Mouse (Mus musculus): ENCODE measurements at regions not wholly inside any gene's neighbourhood (a gene's known extent, or its start where the extent isn't known, plus 50 kb on each side); places are given as distances from the start of the nearest gene placed in this dataset.
A peak's percentile ranks its signal among the peaks of the same experiment; 100 is the strongest.

GRCm38 (mm10) chr13:91370441-91370840 is 89.6 kb upstream of the Ssbp2 start:
- DNase-seq = peak; percentile 34

GRCm38 (mm10) chr13:91370886-91371595 is 89.0 kb upstream of the Ssbp2 start:
- DNase-seq = peak; percentile 82

DNA sequence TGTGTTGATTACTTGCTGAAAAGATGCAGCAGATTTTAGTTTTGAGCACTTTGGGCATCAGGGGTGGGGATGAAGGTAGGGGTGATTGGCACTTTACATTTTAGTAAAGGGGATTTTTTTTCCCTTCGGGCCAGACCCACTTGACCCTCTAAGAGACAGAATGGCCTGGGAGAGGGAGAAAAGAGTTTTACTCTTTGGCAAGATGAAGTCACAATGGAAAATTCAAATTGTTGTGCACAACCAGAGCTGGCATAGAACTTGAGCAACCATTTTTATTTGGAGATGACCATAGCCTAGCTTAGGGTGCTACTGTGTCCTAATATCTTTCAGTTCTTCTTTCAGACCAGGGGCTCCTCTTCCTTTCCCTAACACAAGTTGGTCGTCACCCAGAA is 88.5 kb upstream of the Ssbp2 start:
- DNase-seq = no peak

DNA sequence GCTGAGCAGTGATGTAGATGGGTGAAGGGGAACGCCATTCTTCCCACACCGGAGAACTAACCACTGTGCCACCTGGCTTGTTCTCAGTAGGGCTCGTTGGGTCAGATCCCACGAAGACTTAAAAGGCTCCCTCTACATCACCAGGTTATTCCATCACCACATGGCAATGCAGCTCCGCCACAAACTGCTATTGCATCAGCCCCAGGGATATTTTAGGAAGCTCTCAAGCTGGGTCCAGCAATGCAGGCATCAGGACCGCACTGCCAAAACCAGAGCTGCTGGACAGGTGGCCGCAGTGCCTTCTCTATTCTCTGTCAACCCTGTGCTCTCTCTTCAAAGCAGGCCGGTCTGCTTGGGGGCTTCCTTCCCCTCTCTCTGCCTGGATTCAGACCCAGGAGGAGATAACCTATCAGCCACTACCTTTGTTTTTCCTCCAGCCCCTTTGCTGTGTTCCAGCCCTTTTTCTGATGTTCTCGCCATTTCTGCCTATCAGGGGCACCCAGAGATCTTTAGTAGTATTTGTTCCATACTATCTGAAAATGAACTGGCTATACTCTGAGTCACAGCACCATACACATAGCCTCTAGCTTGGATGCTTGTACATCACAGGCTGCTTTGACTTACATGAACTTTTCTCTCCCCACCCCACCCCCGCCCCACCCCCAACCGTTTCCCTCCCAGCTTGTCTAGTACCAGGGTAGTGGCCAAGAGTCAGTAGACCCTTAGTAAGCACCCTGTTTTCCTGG is 87.8 kb upstream of the Ssbp2 start:
- peak; percentile 69 for DNase-seq

DNA sequence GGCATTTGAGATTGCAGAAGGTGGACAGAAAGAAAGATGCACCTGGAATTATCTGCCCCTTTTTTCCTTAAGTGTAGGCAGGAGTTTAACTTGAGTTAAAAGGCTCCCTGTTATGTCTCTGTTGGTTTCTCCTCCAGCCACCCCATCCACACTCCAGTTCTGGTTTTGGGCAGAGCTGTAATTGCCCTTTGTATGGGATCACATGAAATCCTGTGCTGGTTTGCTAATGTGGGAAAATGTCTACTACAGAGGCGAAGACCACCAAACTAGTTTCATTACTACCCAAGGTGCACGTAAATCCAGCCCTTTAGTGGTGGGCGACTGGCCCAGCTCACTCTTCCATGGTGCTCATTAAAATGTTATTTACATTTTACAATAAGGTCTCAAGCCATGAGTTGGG is 85.9 kb upstream of the Ssbp2 start:
- DNase-seq = no peak

DNA sequence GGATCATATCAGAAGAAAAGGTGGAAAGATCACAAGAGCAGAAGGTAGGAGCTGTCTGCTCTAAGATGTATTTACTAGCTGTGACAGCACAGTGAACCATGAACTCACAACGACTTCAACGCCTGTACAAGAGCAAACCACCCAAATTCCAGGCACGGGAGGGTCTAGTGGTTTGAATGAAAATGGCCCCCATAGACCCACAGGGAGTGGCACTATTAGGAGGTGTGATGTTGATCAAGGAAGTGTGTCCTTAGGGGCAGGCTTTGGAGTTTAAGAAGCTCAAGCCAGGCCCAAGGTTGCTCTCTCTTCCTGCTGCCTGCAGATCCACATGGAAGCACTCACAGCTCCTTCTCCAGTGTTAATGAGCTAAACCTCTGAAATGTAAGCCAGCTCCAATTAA is 83.5 kb upstream of the Ssbp2 start:
- DNase-seq = no peak

GRCm38 (mm10) chr13:91377428-91377827 is 82.7 kb upstream of the Ssbp2 start:
- DNase-seq = no peak

DNA sequence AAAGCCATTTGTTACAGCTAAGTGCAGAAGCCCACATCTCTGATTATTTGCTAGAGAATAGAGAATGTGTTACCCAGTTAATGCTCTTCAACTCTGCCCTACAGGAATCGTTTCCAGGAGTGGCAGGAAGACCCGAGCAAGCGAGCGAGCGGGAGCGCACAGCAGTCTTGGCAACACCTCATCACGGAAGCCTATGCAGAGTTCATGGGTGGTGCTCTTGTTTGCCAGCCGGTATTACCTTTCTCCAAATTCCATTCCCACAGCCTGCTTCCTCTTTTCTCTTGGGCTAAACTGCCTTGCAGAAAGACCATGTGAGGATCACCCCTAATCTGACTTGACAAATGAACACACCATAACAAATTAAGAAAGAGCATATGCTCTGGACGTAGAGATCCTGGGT is 82.1 kb upstream of the Ssbp2 start:
- no peak for DNase-seq

GRCm38 (mm10) chr13:91385393-91385792 is 74.7 kb upstream of the Ssbp2 start:
- DNase-seq = no peak

DNA sequence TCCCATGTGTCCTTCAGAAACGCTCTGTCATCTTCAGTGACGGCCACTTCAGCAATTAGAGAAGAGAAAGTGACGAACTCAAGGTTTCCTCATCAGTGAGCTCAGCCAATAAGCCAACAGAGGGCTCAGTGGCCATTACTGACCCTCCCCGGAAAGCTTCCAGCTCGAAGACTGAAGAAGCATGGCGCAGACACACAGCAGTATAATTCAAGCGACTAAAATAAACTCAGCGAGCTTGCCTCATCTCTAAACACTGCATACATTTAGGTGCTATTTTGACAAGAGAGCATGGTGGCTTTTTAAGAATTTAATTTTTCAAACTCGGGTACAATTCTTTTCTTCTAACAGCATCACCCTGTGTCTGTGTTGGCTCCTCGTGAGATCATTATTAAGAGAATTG is 72.2 kb upstream of the Ssbp2 start:
- DNase-seq = no peak

GRCm38 (mm10) chr13:91403632-91404031 is 56.5 kb upstream of the Ssbp2 start:
- DNase-seq = no peak

- no peak for DNase-seq
These were observed 55.1 kb upstream of the Ssbp2 start for GRCm38 (mm10) chr13:91405027-91405426.

- DNase-seq = no peak
These were observed 50.0 kb upstream of the Ssbp2 start for GRCm38 (mm10) chr13:91410116-91410515.

All from cerebellum, adult 11-12 months (tissue).